Mouse (Mus musculus) right cerebral cortex, postnatal 4 days (tissue): ENCODE results near the gene Ttc28.
"Not testable (repeated sequence)": the region's sequence is repeated elsewhere in the genome, so short reads cannot be mapped to it uniquely, and the experiment has no call there.

Experiments
- DNase-seq: peaks from one replicate; pipeline ENCODE4 v3.0.0-alpha.2; 2022

The Ttc28 gene

DNA sequence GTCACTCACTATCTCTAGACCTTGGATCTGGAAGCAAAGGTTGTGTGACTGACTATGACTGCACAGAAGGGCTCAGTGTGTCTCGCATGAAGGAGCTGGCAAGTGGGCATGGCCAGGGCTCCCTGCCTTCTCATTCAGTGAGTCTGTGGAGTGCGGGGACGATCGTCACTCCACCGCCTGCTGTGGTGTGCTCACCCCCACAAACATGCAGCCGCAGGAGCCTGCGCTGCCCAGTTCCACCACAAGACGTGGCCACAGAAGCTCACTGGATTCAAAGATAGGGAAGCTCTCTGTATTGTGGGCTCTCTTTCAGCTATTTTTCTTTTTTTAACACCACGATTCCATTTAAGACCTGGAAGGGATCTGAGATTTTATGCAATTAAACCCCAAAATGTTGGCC lies 374.8 kb downstream of the Ttc28 start:
- DNase-seq = no peak

DNA sequence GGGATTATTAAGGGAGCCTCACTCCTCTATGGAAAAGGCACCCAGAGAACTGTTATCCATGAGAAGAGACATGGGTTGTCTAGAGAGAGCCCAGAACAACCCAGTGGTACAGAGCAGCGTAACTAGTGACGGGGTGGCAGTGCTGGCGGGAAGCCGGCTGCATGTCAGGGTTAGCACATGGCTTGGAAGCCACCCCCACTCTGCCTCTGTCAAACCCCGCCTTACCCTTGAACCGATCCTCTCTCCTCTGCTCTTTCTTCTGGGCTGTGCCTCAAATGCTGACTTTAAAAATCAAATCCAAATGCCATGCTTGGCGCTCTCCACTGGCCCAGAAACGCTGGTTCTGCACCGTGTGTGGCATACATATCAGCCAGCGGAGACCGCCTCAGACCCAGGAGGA lies 375.2 kb downstream of the Ttc28 start:
- no peak for DNase-seq

DNA sequence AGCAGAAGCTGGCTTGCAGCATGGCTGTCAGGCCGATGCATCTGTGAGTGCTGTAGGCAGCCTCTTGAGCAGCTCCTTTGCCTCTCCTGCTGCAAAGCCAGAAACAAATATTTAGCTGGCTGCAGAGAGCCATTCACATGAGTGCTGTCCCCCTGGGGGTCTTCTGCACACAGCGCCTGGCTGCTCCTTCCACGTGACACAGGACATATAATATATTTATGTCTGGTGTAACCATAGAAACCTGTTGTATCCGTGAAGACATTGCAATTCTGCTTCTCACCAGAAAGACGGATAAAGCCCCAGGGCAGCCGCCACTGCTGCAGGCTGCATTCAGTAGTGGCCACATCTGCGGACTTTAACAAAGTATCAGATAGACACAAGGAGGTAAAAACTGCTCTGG lies 376.6 kb downstream of the Ttc28 start:
- DNase-seq = peak; percentile 39

DNA sequence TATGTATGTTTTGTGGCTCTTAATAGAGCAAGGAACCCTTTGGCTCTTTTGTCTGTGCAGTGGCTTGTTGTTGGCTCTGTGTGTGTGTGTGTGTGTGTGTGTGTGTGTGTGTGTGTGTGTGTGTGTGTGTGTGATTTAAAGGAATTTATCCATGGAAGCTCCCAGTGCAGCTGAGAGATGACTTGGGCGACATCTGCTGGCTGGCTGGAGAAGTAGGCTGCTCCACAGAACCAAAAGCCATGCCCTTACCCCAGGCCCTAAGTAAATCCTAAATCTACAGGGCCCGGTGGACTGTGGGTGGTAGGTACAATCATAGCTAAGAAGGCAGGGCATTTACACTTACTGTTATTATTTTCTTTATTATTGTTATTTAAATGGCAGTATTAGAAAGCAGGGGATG lies 377.5 kb downstream of the Ttc28 start:
- DNase-seq = peak; percentile 80

DNA sequence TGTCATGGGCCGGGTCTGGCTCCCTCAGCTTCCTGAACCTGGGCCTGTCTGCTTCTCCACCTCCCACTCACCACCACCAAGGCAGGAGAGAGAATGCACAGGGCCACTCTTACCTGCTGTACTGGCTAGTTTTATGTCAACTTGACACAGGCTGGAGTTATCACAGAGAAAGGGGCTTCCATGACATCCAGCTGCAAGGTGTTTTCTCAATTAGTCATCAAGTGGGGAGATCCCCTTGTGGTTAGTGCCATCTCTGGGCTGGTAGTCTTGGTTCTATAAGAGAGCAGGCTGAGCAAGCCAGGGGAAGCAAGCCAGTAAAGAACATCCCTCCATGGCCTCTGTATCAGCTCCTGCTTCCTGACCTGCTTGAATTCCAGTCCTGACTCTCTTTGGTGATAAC lies 381.6 kb downstream of the Ttc28 start:
- not testable (repeated sequence) for DNase-seq

DNA sequence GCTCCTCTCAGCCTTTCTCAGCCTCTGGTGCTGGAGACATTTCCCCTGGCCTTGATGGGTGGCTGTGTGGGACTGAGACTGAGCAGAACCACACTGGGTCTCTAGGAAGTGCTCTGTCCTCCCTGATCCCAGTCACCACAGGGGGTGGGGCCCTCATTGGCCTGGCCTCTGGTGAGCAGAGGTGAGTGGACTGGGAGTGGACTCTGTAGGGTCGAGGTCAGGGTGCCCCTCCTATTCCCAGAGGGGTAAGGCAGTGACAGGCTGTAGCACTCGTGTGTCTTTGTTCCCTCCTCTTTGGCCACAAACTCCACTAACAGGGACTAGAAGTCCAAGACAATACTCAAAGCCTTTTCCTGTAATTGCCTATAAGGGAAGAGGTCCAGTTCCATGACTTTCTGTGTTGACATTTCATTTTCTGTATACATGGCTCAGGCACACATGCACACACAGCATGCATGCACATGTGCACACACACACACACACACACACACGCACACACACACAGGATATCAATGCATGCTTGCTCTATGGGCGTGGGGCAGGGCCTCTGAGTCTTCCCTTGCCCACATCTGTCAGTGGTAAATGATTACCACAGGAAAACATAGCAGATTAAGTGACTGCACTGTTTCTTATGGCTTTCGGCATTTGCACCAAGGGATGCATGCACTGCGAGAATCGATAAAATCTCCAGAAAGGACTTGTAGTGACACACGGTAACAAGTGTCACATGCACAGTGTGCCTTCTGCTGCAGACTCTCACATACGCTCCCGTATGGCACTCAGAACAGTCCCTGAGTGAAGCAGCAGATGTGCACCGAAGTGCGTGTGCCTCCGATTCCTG lies 382.4 kb downstream of the Ttc28 start:
- no peak for DNase-seq

DNA sequence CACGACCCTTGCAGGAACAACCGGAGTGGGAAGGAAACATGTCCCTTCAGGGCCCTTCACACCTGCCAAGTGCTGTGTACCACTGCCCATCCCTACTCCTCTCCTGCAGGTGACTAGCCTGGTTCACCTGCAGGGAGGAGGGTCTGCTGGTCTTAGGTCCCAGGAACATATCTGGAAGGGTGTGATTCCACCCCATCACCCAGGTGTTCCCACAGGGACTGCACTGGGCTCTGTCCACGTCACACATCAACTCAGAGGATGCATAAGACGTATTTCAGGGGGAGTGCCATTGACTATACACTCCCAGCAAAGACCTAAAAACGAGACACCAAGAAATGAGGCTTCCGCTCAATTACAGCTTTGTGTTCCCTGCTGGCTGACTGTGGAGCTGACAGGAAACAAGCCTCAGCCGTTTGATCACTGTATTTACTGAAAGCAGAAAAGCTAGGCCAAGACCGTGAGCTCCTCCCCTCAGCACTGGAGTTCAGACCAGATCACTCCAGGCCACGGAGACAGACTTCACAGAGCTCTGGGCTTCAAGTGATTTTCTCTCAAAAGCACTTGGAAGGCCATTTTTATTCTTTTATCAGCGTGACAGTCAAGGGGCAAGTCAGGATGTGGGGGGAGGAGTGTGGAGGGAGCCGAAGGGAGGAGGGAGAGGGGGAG lies 383.1 kb downstream of the Ttc28 start:
- DNase-seq = no peak

DNA sequence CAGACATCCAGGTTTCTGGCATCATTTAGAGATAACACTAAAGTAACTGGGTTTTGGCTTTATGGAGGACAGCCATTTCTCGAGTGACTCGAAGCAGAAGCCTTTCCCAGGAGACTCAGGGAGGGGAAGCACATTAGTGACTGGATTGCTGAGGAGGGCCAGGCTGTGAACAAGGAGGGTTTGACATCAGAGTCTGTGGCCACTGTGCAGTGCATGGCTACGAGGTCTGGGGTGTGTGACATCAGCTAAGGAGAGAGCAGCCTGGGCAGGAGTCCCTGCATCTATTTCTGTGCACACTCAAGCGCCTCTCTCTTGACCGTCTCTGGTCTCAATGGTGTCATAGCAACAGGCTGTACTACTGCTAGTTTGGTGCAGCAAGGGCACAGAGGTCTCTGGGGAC lies 383.8 kb downstream of the Ttc28 start:
- no peak for DNase-seq

DNA sequence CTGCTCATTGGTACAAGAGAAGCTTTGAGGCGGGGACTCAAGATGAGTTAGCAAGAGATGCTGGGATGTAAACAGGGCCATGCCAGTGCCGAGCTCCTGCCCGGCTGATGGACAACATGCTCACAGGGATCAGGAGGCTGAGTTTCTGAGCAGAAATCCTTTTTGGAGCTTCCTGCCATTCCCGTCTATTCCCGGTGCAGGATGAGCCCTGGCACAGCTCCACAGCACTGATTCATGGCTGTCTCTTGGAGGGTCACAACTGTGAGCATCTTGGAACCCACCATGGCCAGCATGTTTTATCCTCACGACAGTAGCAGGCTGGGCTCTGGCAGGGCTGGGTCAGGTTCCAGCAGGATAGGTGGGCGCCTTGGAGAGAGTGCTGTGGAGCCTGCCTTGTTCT lies 384.9 kb downstream of the Ttc28 start:
- DNase-seq = no peak

DNA sequence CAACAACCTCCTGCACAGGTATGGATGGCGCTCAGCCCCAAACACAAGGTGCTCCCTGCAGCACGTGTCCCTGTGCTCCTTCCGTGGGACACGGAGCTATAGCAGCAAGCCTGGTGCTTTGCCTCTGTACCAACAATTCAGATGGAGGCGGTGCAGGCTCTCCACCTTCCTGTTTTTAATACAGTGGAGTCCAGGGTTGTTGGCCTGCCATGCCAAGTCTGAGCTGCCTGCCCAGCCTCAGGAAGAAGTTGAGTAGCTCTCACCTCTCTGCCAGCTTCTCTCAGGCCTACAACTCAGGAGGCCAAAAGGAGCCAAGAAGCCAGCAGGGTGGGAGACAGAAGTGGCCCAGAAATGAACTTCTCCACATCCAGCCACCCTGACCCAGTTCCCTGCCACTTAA lies 387.1 kb downstream of the Ttc28 start:
- DNase-seq = no peak

DNA sequence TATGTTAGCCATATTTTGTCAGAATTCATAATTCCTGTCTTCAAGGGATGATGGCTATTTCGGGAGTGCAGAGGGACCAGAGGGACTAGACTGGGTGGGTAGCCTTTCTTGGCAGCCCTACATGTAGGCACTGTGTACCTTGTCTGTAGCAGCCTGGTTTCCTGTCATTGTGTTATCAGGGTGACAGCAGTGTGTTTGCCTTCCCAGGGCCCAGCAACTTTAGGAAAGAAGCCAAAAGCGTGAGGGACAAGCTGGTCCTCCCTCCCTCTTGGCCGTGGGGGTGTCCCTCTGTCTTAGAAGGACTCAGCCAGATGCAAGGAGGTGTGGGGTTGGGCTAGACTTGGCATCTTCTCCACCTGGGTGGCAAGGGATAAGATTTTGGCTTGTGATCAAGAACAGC lies 387.5 kb downstream of the Ttc28 start:
- DNase-seq = no peak

DNA sequence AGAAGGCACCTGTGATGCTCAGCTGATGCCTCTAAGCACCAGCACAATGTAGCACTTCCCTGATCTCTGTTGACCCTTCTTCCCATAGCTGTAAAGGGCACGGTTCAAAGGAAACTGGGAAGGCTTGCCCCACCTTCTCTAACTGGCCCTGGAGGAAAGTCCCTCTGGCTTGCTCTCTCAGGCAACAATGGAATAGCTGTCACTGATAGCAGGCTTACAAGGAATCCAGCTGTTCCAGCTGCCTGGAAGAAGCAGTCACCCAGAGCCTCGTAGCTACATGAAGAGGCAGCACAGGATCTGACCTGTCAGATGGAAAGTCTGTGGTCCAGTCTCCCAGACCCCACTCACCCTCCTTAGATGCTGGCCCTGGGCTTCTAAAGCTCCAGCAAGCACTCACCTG lies 389.2 kb downstream of the Ttc28 start:
- no peak for DNase-seq

DNA sequence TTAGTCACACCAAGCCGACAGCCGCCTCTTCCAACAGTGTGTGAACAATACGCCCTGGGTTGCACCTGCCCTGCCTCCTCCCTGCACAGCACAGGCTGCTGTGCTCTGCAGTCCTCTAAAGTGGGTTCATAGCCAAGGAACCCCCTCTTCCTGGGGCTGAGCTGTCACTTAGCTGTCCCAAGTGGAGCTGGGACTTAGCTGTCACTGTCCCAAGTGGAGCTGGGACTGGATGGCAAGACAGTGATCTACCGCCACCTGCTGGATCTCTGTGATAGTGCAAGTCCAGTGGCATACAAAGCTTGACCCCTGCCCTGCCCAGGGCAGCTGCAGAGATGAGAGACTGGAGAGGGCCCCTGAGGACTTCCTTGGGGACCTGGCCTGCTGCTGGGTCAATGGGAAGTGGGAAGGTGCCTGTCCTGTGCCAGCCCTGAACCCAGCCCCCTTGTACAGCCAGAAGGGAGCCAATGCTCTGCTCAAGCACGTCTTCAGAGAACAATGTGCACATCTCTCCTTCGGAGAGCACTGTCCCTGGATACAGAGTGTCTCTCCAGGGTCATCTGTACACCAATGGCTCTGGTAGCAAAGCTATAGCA lies 390.1 kb downstream of the Ttc28 start:
- peak; percentile 79 for DNase-seq

DNA sequence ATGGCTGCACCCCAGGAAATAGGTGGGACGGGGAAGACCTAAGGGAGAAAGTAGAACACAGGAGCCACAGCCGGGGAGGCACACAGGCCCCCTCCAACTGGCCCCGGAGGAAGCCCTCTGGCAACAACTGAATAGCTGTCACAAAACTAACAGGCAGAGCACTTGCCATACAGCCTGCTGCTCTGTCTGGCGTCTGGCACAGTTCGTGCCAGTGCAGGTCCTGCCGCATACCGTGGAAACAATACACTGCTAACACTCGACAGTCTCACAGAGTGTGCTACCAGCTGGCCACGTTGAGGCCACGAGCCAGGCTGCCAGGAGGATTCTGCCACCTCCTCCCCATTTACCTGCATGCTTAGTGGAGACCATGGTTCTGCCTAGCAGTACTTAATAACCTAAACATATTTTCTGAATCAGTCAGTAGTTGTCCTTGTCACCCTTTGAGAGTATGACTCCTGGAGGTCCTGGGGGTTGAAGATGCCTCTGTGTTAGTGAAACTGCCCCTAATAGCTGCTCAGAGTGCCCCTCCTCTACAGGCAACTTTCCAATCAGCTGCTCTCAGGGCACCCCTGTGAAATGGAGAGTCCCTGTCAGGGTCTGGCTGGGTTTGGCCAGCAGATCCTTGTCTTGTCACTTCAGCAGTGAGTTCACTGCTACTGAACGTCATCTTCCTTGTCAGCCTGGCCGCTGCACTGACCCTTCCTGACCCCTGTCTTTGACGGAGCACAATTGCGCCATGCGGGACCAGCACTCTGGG lies 390.8 kb downstream of the Ttc28 start:
- DNase-seq = no peak

DNA sequence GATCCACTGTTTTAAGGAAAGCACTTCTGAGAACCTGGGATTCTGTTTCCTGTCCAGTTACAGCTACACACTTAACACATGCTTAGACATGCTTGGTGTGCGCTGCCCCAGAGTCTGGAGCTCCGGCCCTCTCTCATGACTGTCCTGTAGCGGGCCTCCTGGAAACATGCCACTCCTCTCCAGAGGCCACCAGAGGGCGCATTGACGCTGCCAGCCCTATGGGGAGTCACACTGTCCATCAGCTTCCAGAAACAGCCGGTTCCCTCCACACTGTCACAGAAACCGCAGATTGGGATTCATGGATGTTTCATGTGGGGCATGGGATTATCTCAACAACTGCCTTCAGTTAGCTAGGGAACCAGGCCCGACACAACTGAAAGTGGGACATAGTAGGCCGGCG lies 394.0 kb downstream of the Ttc28 start:
- peak; percentile 88 for DNase-seq

DNA sequence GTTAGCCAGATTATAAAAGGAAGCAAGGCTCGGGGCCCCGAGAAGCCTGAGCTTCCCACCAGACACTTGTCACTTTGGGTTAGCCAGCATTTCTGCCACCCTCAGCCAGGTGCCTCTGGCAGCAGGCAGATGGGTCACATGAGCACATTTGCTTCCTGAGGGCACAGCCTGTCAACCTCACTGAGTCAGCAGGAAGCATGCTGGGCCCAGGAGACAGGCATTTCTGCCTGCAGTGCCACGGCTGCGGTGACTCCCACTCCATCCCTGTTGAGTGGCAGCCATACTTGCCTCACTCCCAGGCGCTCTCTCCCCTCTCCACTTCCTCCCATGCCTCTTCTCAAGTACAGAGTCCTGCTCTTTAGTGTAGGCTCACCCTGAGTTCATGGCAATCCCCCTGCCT lies 395.3 kb downstream of the Ttc28 start:
- DNase-seq = no peak

DNA sequence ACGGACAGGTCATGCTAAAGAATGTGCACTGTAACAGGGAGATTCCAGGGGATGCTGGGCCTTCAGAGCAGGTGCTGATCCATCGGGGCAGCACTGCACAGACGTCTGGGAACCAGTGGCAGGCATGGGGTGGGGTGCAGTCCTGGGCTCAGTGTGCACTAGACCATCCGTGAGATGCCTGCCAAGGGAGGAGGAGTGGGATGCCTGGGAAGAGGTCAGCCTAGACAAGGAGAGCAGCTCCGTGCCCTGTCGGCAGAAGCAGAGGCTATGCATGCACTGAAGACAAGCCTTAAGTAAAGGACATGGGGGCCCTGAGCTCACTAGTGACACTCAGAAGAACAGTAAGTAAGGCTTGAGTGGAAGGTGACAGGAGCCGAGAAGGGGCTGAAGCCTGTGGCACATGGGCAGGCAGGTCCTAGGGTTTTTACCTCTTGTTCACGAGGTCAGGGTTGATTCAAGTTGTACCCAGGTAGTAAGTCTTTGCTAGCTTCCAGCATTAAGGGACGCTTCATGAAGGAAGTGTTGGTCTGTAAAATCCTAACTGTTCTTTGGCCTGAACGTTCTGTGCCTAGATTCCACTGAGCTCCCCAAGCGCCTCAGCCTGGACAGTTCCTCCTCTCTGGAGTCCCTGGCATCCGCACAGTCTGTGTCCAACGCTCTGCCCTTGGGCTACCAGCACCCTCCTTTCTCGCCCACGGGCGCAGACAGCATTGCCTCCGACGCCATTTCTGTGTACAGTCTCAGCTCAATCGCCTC lies 405.0 kb downstream of the Ttc28 start:
- DNase-seq = no peak

DNA sequence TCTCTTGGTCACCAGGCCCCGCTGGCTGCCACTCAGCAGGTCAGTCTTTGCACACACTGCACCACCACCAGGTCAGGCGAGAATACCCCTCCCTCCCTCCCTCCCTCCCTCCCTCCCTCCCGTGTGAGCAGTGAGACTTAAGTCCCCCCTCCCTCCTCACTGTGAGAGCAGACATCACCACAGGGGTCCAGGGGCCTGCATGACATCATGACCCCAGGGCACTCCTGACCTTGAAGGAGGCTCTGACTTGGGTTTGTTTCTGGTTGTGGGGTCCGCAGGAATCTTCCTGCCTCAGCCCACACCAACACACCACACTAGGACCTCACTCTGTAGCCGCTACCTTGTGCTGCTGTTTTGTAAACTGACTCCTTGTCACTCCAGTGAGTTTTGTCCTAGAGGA lies 408.0 kb downstream of the Ttc28 start:
- no peak for DNase-seq

DNA sequence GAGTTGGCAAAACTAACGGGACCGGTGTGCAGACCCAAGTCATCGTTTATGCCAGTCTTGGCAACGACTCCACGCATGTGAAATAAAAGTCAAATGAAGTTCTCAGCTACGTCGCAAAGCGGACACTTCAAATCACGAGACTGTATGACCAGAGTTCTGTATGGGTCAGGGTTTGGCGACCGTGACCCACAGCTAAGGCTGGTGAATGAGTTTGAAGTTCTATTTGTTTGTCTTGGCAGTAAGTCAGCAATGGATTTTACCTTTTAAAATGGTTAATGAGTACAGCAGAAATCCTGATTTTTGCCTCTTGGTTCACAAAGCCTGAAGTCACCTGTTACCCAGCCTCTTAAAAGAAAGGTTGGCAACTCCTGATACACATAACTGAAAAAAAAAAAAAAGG lies 408.9 kb downstream of the Ttc28 start:
- no peak for DNase-seq

DNA sequence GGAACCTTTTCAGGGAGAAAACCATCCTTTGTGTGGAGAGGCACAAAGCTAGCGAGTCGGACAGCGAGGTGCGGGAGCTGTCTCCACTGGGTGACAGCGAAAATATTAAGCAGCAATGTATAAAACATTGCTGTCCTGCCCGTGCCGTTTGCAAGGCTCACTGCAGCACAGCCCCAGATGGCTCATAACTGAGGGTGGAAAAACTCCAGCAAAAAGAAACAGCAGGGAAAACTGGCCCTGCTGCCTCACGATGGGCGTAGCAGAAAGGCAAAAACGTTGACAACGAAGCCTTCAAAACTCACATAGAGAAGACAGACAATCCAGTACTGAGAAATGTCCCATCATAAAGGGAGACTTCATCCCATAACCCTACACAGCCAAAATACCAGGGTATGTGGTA lies 410.5 kb downstream of the Ttc28 start:
- DNase-seq = no peak

DNA sequence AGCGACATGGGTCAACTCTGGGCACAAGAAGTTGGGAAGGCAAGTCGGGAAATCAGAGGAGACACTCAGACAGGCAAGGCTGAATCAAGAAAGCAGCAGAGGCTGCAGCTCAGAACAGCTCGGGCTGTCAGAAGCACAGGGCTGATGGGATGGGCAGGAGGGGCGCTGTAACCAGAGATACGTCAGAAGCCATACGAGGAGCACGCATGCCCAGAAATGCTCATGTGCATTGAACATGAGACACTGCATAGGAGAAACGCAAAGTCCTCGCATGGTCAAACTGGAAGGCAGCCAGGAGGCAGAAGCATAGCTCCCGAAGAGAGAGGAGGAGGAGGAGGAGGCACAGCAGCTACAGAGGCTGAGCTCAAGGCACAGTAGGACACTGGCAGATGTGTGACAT lies 412.0 kb downstream of the Ttc28 start:
- peak; percentile 70 for DNase-seq

DNA sequence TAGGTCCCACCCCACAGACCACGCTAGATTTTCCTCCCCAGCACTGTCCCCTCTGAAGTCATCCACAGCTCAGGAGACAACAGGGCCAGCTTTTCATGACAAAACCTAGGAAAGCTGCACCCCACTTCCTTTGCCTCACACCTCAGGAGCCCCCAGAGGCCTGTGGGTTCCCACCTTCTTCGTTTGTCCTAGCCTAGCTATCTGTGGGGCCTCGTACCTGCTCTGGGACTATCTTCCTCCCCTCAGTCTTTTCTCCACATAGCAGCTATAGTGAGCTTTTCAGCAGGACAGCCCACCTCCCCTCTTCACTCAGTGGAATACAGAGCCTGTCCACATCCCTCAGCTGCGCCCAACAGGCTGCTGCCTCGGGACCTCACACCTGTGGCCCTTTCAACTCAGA lies 418.2 kb downstream of the Ttc28 start:
- DNase-seq = no peak

DNA sequence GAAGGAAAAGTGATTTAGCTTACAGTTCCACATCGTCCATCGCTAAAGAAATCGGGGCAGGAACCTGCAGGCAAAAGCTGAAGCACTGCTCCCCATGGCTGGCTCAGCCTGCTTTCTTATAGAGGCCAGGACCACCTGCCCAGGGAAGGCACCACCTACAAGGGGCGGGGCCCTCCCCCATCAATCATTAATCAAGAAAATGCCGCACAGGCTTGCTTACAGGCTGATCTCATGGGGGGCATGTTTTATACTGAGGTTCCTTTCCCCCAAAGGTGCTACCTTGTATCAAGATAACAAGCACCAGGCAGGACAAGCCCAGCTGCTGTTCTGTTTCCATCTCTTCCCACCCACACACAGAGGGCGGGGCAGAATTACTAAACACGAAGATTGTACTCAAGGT lies 419.1 kb downstream of the Ttc28 start:
- no peak for DNase-seq
